Mouse (Mus musculus): ENCODE data around the gene Fam187b.

Fam187b gene

GRCm38 (mm10) chr7:30958866-30959487 lies 14.6 kb upstream of the Fam187b start:
- no peak for DNase-seq

GRCm38 (mm10) chr7:30959786-30960349 lies 13.7 kb upstream of the Fam187b start:
- no peak for DNase-seq

- no peak for DNase-seq
Measured at GRCm38 (mm10) chr7:30962862-30963261, 10.7 kb upstream of the Fam187b start.

- no peak for DNase-seq
Measured at GRCm38 (mm10) chr7:30964366-30964765, 9.2 kb upstream of the Fam187b start.

GRCm38 (mm10) chr7:30965677-30966076 lies 7.9 kb upstream of the Fam187b start:
- DNase-seq = no peak

GRCm38 (mm10) chr7:30966657-30967056 lies 6.9 kb upstream of the Fam187b start:
- DNase-seq = no peak

- no peak for DNase-seq
Measured at GRCm38 (mm10) chr7:30968611-30969010, 5.0 kb upstream of the Fam187b start.

GRCm38 (mm10) chr7:30969174-30969573 lies 4.4 kb upstream of the Fam187b start:
- no peak for DNase-seq

GRCm38 (mm10) chr7:30971901-30972300 lies 1.7 kb upstream of the Fam187b start:
- DNase-seq = no peak

- DNase-seq = no peak
Measured at GRCm38 (mm10) chr7:30972426-30973250, 952 bp upstream of the Fam187b start.

GRCm38 (mm10) chr7:30973251-30973500 lies 414 bp upstream of the Fam187b start, which contains the start of gene Lsr:
Lsr (minus strand) TSS chr7:30973464.
- DNase-seq = peak; percentile 58

- DNase-seq = no peak
Measured at GRCm38 (mm10) chr7:30981703-30982102, 8.1 kb downstream of the Fam187b start.

GRCm38 (mm10) chr7:30985357-30985756 lies 11.8 kb downstream of the Fam187b start:
- no peak for DNase-seq

GRCm38 (mm10) chr7:30988519-30989162 lies 15.1 kb downstream of the Fam187b start:
- DNase-seq = no peak

- no peak for DNase-seq
Measured at GRCm38 (mm10) chr7:30992148-30992547, 18.6 kb downstream of the Fam187b start.

GRCm38 (mm10) chr7:30993986-30994385 lies 20.4 kb downstream of the Fam187b start:
- DNase-seq = no peak

- no peak for DNase-seq
Measured at GRCm38 (mm10) chr7:30996491-30996890, 22.9 kb downstream of the Fam187b start.

- DNase-seq = peak; percentile 72
Measured at GRCm38 (mm10) chr7:31000505-31001020, 27.0 kb downstream of the Fam187b start.

- peak; percentile 41 for DNase-seq
Measured at GRCm38 (mm10) chr7:31002650-31003049, 29.1 kb downstream of the Fam187b start.

GRCm38 (mm10) chr7:31007775-31008174 lies 34.2 kb downstream of the Fam187b start:
- DNase-seq = no peak

- DNase-seq = no peak
Measured at GRCm38 (mm10) chr7:31008175-31008574, 34.6 kb downstream of the Fam187b start.

GRCm38 (mm10) chr7:31008889-31009288 lies 35.3 kb downstream of the Fam187b start:
- DNase-seq = no peak

- DNase-seq = no peak
Measured at GRCm38 (mm10) chr7:31012971-31013370, 39.4 kb downstream of the Fam187b start.

Data from lung, postnatal 14 days (tissue).